Mouse (Mus musculus) 3134 (cell line): ENCODE data around the gene Fancc.
"Not testable (repeated sequence)": the region's sequence is repeated elsewhere in the genome, so short reads cannot be mapped to it uniquely, and the experiment has no call there.

ENCODE experiments used
- DNase-seq: peaks from one replicate; pipeline ENCODE4 v3.0.0-alpha.2; 2011; ENCODE audit warnings: low spot score; ENCODE audit not compliant: insufficient read length; ENCODE audit errors: extremely low read depth

The Fancc gene

GRCm38 (mm10) chr13:63428211-63428610 lies 68.9 kb downstream of the Fancc start:
- not testable (repeated sequence) for DNase-seq

DNA sequence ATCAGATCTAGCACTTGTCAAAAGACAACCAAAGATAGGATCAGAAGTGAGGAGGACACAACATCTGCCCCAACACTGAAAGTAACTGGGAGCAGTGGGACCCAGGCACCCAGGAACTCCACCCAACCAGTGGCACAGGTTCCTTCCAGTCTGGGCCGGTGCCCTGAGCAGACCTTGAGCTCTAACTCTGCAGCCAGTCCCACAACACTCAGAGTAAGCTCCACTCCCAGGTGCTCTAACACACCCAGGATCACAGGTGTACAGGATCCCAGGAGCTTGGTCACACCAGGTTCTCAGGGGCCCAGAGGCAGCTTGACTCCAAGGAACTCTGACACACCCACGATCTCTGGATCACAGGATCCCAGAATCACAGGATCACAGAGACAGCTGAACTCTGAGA lies 74.0 kb downstream of the Fancc start:
- DNase-seq = no peak

- DNase-seq = no peak
Observed at GRCm38 (mm10) chr13:63421225-63421624, 75.9 kb downstream of the Fancc start.

- DNase-seq = no peak
Observed at GRCm38 (mm10) chr13:63418148-63418547, 78.9 kb downstream of the Fancc start.

DNA sequence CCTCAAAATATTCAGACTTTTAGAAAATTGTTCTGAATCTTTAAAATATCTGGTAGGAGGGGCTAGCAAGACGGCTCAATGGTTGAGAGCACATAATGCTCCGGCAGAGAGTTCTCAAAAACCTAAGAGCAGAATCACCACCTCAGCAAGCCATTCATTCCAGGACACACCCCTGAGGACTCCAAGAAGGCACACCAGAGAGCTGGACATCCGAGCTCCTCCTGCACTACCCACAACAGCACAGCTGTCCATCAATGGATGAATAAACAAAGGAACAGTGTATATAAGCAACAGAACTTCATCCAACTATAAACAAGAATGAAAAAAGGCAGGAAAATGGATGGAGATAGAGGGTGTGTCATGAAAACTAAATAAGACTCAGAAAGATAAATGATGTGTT lies 80.3 kb downstream of the Fancc start:
- DNase-seq = no peak

DNA sequence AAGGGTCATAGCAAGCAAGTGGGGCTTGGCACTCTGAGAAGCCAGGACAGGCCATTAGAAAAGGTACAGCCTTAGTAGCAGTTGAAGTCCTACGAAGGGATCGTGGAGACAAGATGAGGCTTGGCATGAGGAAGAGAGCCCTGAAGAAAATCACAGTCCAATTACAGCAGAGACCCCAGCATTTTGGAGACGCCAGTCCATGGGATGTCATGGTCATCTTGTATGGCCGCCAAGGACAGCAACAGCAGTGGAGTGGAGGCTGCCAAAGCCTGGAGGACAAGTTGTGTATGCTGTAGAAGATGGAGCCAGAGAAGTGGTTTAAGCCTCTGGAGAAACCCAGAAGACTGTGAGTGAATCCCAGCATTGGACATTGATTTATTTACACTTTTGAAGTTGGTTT lies 84.4 kb downstream of the Fancc start:
- DNase-seq = no peak

DNA sequence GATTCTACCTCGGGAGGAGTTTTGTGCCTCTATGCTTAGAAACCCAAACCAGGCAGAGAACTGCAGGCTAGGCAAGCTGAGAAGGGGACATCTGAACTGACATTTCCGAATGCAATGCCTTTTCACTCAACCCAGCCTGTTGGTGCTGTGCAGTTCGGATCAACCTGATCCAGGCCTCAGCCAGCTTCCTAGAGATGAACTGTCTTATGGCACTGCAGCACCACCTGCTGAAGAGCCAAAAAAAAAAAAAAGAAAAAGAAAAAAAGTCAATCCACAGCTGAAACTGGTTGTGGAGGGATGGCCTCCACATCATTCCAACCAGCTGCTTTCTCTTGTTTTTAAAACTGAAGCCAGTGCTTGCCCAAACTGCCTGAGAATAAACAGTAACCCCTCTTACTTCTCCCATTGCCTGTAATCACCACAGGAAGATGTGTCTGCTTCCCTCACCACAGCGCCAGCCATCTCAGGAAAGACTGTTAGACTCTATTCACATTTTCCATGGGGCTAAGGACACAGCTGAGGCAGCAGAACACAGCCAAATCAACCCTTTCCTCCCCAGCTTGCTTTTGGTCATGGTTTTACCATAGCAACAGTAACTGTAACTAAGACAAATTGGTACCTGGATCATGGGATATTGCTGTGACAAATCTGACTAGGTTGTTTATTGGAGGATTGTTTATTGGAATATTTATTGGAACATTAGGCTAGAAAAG lies 85.6 kb downstream of the Fancc start:
- DNase-seq = no peak

- DNase-seq = no peak
Observed at GRCm38 (mm10) chr13:63410578-63411298, 86.3 kb downstream of the Fancc start.

- DNase-seq = no peak
Observed at GRCm38 (mm10) chr13:63405151-63405550, 91.9 kb downstream of the Fancc start.

DNA sequence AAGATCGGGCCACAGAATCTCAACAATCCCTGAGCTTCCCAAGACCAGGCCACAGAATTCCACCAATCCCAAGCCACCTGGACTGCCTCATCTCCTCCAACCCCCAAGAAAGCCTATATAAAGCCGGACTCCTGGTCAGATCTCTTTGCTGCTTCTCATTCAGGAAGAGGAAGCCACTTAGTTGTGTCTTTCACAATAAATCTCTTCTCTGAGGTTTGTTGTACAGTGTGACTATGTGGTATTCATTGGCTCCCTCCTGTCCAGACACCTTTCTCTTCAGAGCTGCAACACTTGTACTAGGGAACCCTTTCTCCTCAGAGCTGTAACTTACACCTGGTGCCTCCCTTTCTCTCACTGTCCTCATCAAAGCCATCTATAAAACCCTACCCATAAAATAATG lies 92.4 kb downstream of the Fancc start:
- DNase-seq = no peak

DNA sequence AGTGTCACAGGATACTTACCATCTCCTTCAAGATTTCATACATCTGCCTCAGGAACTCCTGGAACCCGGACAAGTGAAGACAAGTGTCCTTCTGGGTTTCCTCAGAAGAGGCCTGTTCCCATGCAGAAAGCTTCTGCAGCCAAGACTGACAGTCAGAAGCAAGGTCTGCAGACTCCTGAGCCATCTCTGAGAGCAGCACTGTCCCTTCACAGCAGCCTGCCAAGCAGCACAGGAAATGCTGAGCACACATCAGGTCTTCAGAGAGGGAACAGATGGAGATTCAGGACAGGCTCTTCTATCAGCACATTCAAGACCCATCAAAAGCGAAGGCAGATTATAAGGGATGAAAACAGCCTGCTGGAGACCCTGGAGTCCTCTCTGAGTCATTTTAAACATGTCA lies 94.3 kb downstream of the Fancc start:
- DNase-seq = no peak

- DNase-seq = no peak
Observed at GRCm38 (mm10) chr13:63400069-63400468, 97.0 kb downstream of the Fancc start.

GRCm38 (mm10) chr13:63397420-63397819 lies 99.7 kb downstream of the Fancc start:
- no peak for DNase-seq

DNA sequence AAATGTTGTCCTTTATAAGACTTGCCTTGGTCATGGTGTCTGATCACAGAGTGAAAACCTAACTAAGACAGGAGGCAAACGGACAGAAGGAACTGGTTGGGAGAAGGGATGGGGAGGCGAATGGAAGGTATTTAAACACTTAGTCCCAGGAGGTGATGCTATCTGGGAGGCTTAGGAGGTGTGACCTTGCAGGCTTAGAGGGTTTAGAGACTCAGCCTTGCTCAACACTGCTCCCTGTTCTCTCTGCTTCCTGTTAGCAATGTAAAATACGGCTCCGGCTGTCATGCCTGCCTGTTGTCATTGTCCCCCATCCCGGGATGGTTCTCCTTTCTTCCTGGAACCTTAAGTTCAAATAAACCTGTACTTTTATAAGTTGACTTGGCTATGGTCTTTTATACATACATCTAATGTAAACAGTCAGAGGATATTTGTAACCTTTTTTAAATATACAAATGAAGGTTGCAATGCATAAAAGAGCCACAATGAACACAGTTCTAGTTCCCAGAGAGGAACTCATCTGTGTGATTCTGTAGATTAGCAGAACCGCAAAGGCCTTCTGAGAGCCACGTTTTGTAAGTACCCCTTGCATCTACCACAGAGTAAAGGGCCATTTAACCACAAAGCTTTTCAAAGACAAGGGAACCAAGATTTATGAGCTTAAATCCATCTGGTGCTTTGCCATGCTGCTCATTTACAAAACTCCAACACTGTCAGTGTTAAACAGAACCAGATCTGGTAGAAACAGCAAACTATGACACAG lies 102.6 kb downstream of the Fancc start:
- DNase-seq = no peak

DNA sequence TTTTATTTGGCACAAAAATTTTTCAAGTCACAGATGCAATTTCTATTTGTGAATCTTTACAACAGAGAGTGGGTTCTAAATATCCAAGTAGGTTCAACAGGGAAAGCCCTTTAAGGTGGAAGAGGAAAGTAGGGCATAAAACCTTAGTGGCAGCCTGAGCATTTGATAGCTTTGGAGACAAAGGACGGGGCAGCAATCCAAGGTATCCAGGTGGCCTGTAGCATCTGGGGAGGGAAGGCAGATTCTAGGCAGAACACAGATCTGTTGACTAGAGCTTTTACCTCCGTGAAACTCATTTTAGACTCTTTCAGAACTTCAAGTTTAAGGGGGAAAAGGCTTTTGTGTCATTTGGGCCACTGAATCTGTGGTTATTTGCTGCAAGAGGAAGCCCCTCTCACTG lies 111.8 kb downstream of the Fancc start:
- no peak for DNase-seq

DNA sequence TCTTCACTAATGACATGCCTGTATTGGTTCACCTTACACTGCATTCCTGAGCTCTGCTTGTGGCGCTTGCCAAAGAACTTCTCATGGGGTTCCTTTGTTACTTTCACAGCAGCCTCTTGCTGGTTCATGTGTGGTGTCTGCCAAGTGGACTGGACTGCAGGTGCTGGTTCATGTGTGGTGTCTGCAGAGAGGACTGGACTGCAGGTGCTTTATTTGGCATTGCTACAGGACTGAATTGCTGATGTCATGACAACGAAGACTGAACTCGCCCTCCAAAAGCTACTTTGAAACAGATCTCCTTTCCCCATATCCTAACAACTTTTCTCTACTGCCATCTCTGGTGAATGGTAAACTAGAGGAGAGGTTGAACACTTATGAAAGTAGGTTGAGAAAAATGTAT lies 112.3 kb downstream of the Fancc start:
- DNase-seq = no peak

DNA sequence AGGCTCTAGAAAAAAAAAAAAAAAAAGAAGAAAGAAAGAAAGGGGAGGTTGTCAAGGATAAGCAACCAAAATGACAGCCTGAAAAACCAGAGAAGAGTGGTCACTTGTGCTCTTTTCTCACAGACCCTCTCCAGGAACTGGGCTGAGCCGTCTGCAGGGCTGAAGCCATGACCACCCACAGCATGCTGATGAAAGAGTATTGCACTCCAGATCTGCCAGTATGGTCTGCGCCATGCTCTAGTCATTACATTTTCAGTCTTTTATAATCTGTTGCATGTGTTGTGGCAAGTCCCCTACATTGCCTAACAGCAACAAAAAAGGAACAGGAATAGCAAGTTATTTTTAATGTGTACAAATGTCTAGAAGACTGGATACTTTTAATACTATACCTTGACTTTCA lies 114.9 kb downstream of the Fancc start:
- no peak for DNase-seq

GRCm38 (mm10) chr13:63373460-63374166 lies 123.5 kb downstream of the Fancc start:
- DNase-seq = no peak

DNA sequence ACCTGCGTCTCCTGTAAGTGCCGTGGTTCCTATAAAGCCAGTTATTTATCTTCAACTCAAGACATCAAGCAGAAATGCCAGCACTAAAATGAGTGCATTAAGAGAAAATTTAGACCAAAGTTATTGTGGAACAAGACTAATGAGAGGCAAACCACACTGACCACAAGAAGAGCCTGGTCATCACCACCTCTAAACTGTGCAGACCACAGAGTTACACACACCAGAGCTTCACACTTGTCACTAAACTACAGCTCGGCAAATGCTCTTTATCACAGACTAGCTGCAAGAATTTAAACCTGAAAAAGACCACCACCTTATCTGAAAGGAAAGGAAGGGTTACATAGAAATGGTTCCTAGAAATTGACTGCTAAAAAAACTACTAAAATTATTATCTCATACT lies 135.3 kb downstream of the Fancc start:
- no peak for DNase-seq

- no peak for DNase-seq
Observed at GRCm38 (mm10) chr13:63360111-63360885, 136.8 kb downstream of the Fancc start.
